Mouse (Mus musculus): ENCODE measurements around the gene Cacna1c.

The Cacna1c gene

DNA sequence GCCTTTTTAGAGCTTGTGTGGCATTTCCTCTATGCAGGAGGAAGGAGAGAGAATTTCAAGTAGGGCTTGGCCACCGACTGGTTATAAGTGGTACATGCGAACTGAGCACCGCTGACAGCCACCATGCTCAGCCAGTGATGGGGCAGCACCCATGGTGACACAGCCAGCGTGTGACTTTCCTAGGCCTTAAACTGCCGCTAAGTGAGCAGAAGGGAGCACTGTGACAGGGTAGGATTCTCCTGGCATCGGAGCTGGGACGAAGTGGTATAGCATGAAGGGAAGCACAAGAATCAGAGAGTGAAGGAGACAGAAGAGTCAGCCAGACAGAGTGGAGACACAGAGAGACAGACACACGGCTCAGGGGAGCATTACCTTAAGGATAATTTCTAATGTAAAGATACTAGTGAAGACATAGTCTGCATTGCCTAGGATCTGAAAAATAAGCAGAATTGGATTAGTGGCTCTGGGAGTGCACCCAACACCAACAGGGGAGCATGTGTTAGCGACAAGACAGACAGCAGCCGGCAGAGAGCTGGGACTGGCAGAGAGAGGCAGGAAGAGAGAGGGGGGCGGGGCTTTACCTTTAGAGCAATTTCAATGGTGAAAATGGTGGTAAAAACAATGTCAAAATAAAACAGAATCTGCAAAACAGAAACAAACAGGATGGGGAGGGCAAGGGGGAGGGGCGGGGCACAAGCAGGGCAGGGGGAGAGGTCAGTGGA, 522.1 kb downstream of the Cacna1c start:
- in situ Hi-C loops (cut with MboI; ENCODE audit: low pct_unique_long_range_greater_than_20kb in 1 of 2, low sequenced_read_pairs in 2 of 2, unreplicated experiment in 1 of 2): no loop called here

DNA sequence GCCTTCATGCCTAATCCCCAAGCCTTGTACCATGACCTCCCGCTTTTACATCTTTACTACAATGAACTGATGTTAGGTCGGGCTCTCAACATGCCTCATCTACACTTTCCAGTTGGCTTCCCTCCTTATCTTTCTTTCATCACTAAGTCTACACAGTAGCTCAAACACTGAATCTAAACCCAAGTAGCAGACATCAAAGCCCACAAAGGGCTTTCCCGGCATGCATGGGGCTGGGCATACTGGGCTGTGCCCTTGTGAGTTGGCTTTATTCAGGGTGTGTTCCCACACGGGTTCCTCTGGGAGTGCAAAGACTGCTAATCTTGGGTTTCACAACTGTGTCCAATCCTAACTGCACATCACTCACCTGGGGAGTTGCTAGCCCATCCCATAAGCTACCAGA, 542.9 kb downstream of the Cacna1c start:
- in situ Hi-C loops (cut with MboI; ENCODE audit: low pct_unique_long_range_greater_than_20kb in 1 of 2, low sequenced_read_pairs in 2 of 2, unreplicated experiment in 1 of 2): no loop called here

DNA sequence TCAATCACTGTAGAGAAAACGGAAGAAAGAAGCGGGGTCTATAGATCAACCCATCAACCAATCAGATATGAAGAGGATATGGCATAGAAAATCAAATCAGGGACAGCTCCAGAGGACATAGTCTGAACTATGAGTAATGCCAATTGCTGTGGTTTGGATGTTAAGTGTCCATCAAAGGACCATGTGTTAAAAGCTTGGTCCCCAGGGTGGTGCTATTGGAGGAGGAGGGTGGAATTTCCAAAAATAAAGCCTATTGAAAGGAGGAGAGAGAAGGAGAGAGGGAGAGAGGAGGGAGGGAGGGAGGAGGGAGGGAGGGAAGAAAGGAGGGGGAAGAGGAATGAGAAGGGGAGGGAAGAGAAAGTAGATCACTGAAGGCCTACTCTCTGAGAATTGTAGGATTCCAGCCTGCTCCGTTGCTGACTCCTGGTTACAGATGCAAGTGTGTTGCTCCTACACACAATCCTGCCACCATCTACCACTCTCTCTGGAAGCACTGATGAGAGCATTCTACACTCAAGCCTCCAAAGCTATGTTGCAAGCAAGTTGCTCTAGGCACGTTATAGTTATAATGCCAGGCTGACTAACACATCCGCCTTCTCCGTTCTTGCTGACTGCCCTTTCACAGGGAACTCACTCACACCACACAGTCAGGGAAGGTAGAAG, 547.0 kb downstream of the Cacna1c start:
- in situ Hi-C loops (cut with MboI; ENCODE audit: low pct_unique_long_range_greater_than_20kb in 1 of 2, low sequenced_read_pairs in 2 of 2, unreplicated experiment in 1 of 2): loop anchor here in 1 of 2 experiments (10.0 kb wide), 1 partner anchor 466 kb away; no protein-coding TSS in a partner anchor

DNA sequence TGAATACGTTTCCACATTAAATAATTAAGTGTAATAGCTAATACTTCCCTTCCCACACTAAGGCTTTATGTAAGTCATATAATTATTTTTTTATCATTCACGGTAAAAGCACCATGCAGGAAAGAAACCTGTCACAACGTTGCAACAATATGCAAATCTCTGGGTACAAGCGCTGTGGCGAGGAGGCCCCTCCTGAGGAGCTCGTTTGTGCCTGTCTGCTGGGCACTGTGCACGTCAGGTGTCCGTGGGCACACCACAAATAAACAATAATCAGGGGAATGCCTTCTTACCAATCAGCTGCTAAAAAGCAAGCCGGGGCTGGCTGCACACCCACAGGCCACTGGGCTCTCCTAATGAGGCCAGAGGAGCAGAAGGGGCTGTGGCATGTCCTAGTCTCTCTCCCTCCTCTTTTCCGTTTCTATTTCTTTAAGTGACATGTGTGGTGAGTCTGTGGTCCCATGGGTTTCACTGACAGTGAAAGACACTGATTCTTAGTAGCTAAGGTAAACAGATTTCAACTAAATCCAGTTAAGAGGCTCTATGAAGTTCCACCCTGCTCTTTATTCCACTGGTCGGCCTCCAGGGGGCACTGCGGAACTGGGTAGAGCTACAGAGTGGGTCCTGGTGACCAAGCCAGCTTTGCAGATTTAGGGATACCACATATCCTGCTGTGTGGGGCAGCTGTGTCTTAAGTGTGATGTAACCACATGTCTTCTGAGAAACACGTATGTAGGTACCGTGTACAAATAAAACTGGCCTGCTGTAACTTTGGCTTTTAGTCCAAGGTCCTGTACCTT, 549.8 kb downstream of the Cacna1c start:
- in situ Hi-C loops (cut with MboI; ENCODE audit: low pct_unique_long_range_greater_than_20kb in 1 of 2, low sequenced_read_pairs in 2 of 2, unreplicated experiment in 1 of 2): loop anchor here in 1 of 2 experiments (10.0 kb wide), 1 partner anchor 468 kb away; no protein-coding TSS in a partner anchor

DNA sequence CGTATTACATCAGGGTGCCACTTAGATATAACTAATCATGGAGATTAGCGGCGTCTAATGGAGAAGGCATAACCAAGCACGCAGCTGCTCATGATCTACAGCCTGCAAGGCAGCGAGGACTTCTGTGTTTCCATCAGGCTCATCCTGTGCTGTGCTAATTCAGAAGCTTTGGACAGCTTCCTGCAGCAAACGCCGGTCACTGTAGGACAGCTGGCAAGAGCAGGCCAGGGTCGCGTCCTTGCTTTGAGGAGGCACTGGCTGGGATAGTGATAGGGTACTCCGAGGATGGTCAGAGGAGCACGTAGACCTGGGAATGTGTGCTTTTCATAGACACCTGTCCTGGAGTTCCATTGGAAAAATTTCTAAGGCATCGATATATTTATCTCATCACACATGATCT, 551.4 kb downstream of the Cacna1c start:
- in situ Hi-C loops (cut with MboI; ENCODE audit: low pct_unique_long_range_greater_than_20kb in 1 of 2, low sequenced_read_pairs in 2 of 2, unreplicated experiment in 1 of 2): loop anchor here in 1 of 2 experiments (10.0 kb wide), 1 partner anchor 470 kb away; no protein-coding TSS in a partner anchor

- in situ Hi-C loops (cut with MboI; ENCODE audit: low pct_unique_long_range_greater_than_20kb in 1 of 2, low sequenced_read_pairs in 2 of 2, unreplicated experiment in 1 of 2): loop anchor here in 1 of 2 experiments (10.0 kb wide), 1 partner anchor 471 kb away; no protein-coding TSS in a partner anchor
These were observed 552.7 kb downstream of the Cacna1c start for GRCm38 (mm10) chr6:118643541-118643940.

GRCm38 (mm10) chr6:118641671-118642325, 554.4 kb downstream of the Cacna1c start:
- in situ Hi-C loops (cut with MboI; ENCODE audit: low pct_unique_long_range_greater_than_20kb in 1 of 2, low sequenced_read_pairs in 2 of 2, unreplicated experiment in 1 of 2): loop anchor here in 1 of 2 experiments (10.0 kb wide), 1 partner anchor 473 kb away; no protein-coding TSS in a partner anchor

DNA sequence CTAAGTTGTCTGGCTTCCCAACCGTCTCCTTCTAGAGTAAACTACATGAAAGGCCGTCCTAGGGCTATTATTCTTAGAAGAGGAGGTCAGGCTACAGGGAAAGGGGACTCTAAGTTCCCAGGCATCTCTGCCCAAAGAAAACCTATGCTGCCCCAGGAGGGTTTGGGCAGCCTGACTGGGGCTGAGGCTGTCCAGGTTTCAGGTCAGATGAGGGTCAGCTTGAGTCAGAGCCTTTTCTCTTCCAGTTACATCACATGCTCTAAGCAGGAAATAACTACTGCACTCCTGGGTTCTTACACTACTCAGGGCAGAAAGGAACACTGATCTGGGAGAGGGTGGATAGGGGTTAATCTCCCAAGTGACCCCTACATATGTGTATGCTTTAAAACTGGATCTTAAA, 556.4 kb downstream of the Cacna1c start:
- in situ Hi-C loops (cut with MboI; ENCODE audit: low pct_unique_long_range_greater_than_20kb in 1 of 2, low sequenced_read_pairs in 2 of 2, unreplicated experiment in 1 of 2): loop anchor here in 1 of 2 experiments (10.0 kb wide), 1 partner anchor 475 kb away; no protein-coding TSS in a partner anchor

DNA sequence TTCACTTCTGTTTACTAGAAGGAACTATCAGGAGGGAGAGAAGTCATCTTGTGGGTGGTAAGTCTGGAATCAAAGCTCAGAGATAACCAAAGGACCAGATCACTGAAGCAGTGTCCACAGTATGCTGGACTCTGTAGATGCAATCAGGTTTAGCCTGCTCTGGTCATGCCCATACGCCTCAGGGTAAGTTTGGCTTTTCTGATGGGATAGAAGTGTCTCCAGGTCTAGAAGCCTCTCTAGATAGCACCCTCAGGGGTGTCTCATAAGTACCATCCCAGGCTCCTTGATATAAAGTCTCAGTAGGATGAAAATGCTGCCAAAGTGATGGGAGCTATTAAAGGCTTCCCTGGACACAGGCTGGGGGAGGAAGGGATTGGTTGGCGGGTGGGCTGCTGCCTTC, 557.3 kb downstream of the Cacna1c start:
- in situ Hi-C loops (cut with MboI; ENCODE audit: low pct_unique_long_range_greater_than_20kb in 1 of 2, low sequenced_read_pairs in 2 of 2, unreplicated experiment in 1 of 2): no loop called here

GRCm38 (mm10) chr6:118632491-118632890, 563.7 kb downstream of the Cacna1c start:
- in situ Hi-C loops (cut with MboI; ENCODE audit: low pct_unique_long_range_greater_than_20kb in 1 of 2, low sequenced_read_pairs in 2 of 2, unreplicated experiment in 1 of 2): no loop called here

- in situ Hi-C loops (cut with MboI; ENCODE audit: low pct_unique_long_range_greater_than_20kb in 1 of 2, low sequenced_read_pairs in 2 of 2, unreplicated experiment in 1 of 2): no loop called here
These were observed 566.2 kb downstream of the Cacna1c start for GRCm38 (mm10) chr6:118630006-118630405.

DNA sequence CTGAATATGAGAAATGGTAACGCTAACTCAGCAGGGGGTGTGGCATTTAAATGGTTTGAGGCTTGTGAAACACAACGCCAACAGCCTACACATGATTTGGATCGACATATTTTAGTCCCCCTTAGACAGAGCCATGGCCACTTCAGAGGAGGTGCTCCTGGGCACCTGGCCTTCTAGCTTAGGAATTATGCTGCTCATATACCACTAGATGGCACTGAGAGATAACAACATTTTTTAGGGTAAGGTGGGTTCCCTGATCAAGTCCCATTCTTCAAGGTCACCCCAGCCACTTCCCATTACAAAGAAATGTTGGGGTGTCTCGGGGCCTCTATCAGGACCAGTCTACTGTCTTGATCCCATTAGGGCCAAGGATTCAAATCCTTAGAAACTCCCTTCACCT, 570.0 kb downstream of the Cacna1c start:
- in situ Hi-C loops (cut with MboI; ENCODE audit: low pct_unique_long_range_greater_than_20kb in 1 of 2, low sequenced_read_pairs in 2 of 2, unreplicated experiment in 1 of 2): no loop called here

- in situ Hi-C loops (cut with MboI; ENCODE audit: low pct_unique_long_range_greater_than_20kb in 1 of 2, low sequenced_read_pairs in 2 of 2, unreplicated experiment in 1 of 2): loop anchor here in 1 of 2 experiments (25.0 kb wide), 1 partner anchor 814 kb away; no protein-coding TSS in a partner anchor
These were observed 572.6 kb downstream of the Cacna1c start for GRCm38 (mm10) chr6:118623609-118624008.

DNA sequence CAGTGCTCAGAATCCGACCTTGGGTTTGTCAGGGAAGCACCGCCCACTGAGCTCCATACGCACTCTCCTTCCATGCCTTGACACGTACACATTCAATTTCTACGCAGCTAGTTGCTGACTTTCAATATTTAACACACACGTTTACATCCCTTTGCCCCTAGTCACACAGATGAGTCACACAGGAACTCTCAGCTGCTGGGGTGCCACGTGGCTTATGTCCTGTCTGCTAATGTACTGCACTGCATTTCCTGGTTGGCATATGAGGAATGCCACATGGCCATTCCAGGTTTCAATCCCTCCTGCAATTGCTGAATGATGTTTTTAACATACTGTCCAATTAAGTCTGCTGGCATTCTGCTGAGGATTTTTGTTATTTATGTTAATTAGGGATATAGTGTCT, 574.4 kb downstream of the Cacna1c start:
- in situ Hi-C loops (cut with MboI; ENCODE audit: low pct_unique_long_range_greater_than_20kb in 1 of 2, low sequenced_read_pairs in 2 of 2, unreplicated experiment in 1 of 2): loop anchor here in 1 of 2 experiments (25.0 kb wide), 1 partner anchor 815 kb away; no protein-coding TSS in a partner anchor

GRCm38 (mm10) chr6:118621406-118621805, 574.8 kb downstream of the Cacna1c start:
- in situ Hi-C loops (cut with MboI; ENCODE audit: low pct_unique_long_range_greater_than_20kb in 1 of 2, low sequenced_read_pairs in 2 of 2, unreplicated experiment in 1 of 2): loop anchor here in 1 of 2 experiments (25.0 kb wide), 1 partner anchor 816 kb away; no protein-coding TSS in a partner anchor

GRCm38 (mm10) chr6:118608906-118609305, 587.3 kb downstream of the Cacna1c start:
- in situ Hi-C loops (cut with MboI; ENCODE audit: low pct_unique_long_range_greater_than_20kb in 1 of 2, low sequenced_read_pairs in 2 of 2, unreplicated experiment in 1 of 2): loop anchor here in 1 of 2 experiments (25.0 kb wide), 1 partner anchor 828 kb away; no protein-coding TSS in a partner anchor

DNA sequence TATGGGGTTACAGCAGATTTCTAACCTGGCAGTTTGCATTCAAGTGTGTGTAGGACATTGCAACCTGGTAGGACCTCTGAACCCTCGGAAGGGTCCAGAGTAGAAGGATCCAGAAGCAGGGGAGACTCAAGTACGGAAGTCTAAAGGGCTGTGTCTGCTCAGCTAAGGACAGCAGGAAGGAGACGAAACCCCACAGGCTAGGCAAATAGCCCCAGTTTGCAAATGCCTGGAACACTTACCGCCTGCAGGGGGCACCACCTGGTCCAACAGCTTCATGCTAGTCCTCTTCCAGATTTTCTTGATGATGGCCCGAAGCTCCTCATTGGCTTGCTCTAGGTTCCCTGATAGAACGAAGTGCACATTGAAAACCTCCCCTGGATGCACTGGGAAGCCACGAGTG, 590.2 kb downstream of the Cacna1c start:
- in situ Hi-C loops (cut with MboI; ENCODE audit: low pct_unique_long_range_greater_than_20kb in 1 of 2, low sequenced_read_pairs in 2 of 2, unreplicated experiment in 1 of 2): loop anchor here in 1 of 2 experiments (25.0 kb wide), 1 partner anchor 831 kb away; no protein-coding TSS in a partner anchor

GRCm38 (mm10) chr6:118603825-118604224, 592.4 kb downstream of the Cacna1c start:
- in situ Hi-C loops (cut with MboI; ENCODE audit: low pct_unique_long_range_greater_than_20kb in 1 of 2, low sequenced_read_pairs in 2 of 2, unreplicated experiment in 1 of 2): loop anchor here in 1 of 2 experiments (25.0 kb wide), 1 partner anchor 833 kb away; no protein-coding TSS in a partner anchor
